Mouse (Mus musculus): ENCODE measurements around the gene Vash1. TPM values are rescaled to one million over a fixed set of nuclear protein-coding genes. Genes with fewer than 3 reads are reported as not detected.

The Vash1 gene
- total and polyA plus RNA-seq, 3 experiments = 1.1 to 2.7 (median 2.2) TPM

GRCm38 (mm10) chr12:86688917-86689316, 10.4 kb downstream of the Vash1 start:
- no peak for DNase-seq (ENCODE audit: extremely low read depth)
- dilution Hi-C loops (cut with MboI; ENCODE audit: extremely low pct_ligation_motif_present, extremely low pct_unique_long_range_greater_than_20kb, low sequenced_read_pairs) = no loop called here
- Histone ChIP-seq H3K27me3 (replicated peaks) (no peaks in the 10 kb centered on the region), H3K79me2 (replicated peaks; ENCODE audit: control insufficient read depth, extremely low read depth, insufficient read depth, poor library complexity, severe bottlenecking) (no peaks in the 10 kb centered on the region), H3K9ac (ENCODE audit: insufficient read depth, low read depth) (no peak overlapping the region), H3K27ac (ENCODE audit: insufficient read depth, low read depth) (no peak overlapping the region), H3K4me2 (ENCODE audit: insufficient read depth, low read depth, poor library complexity, severe bottlenecking) (no peak overlapping the region), H3K4me3 (replicated peaks in 1 of 3; ENCODE audit: low read depth in 2 of 3, low read length in 2 of 3, poor library complexity in 1 of 3) (no peak overlapping the region), H3K9me3 (replicated peaks; ENCODE audit: low read length) (no peaks in the 10 kb centered on the region), H3K36me3 (replicated peaks in 1 of 2; ENCODE audit: control insufficient read depth in 1 of 2, insufficient read depth in 1 of 2, low read length in 1 of 2) (peaks cover 0 to 6% of the 10 kb centered on the region in 2 experiments), H3K4me1 (ENCODE audit: control insufficient read depth in 1 of 2, insufficient read depth in 2 of 2) (peaks cover 34 to 75% of the 10 kb centered on the region in 2 experiments)
- TF ChIP-seq RCOR1 (conservative IDR thresholded peaks at IDR 0.05; ENCODE audit: low read depth, low read length) (no peak), IRF4 (IDR thresholded peaks at IDR 0.05; ENCODE audit: low read depth, low read length) (no peak), ZMIZ1 (IDR thresholded peaks at IDR 0.05; ENCODE audit: low read depth, low read length) (no peak), EP300 (IDR thresholded peaks at IDR 0.05; ENCODE audit: low read length) (no peak), SMC3 (IDR thresholded peaks at IDR 0.05; ENCODE audit: low read depth, low read length) (no peak), MXI1 (IDR thresholded peaks at IDR 0.05; ENCODE audit: low read depth, low read length) (no peak), CTCF (conservative IDR thresholded peaks at IDR 0.05 in 1 of 2, IDR thresholded peaks at IDR 0.05 in 1 of 2; ENCODE audit: low read depth in 2 of 2, low read length in 2 of 2) (no peak), JUN (IDR thresholded peaks at IDR 0.05; ENCODE audit: insufficient read depth, low read depth, low read length) (no peak), ZNF384 (IDR thresholded peaks at IDR 0.05; ENCODE audit: low read depth, low read length) (no peak), NRF1 (IDR thresholded peaks at IDR 0.05; ENCODE audit: low read depth, low read length) (no peak), BHLHE40 (IDR thresholded peaks at IDR 0.05; ENCODE audit: low read depth, low read length) (no peak)
- in situ Hi-C loops (cut with MboI; ENCODE audit: low pct_ligation_motif_present, low pct_unique_long_range_greater_than_20kb, low sequenced_read_pairs) = no loop called here

- Histone ChIP-seq H3K36me3 (replicated peaks in 1 of 2; ENCODE audit: control insufficient read depth in 1 of 2, insufficient read depth in 1 of 2, low read length in 1 of 2) (peaks cover 0 to 6% of the 10 kb centered on the region in 2 experiments), H3K9me3 (replicated peaks; ENCODE audit: low read length) (no peaks in the 10 kb centered on the region), H3K4me1 (ENCODE audit: control insufficient read depth in 1 of 2, insufficient read depth in 2 of 2) (peaks cover 41 to 82% of the 10 kb centered on the region in 2 experiments), H3K79me2 (replicated peaks; ENCODE audit: control insufficient read depth, extremely low read depth, insufficient read depth, poor library complexity, severe bottlenecking) (no peaks in the 10 kb centered on the region), H3K27me3 (replicated peaks) (no peaks in the 10 kb centered on the region), H3K9ac (ENCODE audit: insufficient read depth, low read depth) (no peak overlapping the region), H3K27ac (ENCODE audit: insufficient read depth, low read depth) (no peak overlapping the region), H3K4me2 (ENCODE audit: insufficient read depth, low read depth, poor library complexity, severe bottlenecking) (no peak overlapping the region), H3K4me3 (replicated peaks in 1 of 3; ENCODE audit: low read depth in 2 of 3, low read length in 2 of 3, poor library complexity in 1 of 3) (no peak overlapping the region)
- in situ Hi-C loops (cut with MboI; ENCODE audit: low pct_ligation_motif_present, low pct_unique_long_range_greater_than_20kb, low sequenced_read_pairs) (no loop called here), dilution Hi-C loops (cut with MboI; ENCODE audit: extremely low pct_ligation_motif_present, extremely low pct_unique_long_range_greater_than_20kb, low sequenced_read_pairs) (no loop called here)
- no peak for TF ChIP-seq NRF1 (IDR thresholded peaks at IDR 0.05; ENCODE audit: low read depth, low read length)
- no peak for TF ChIP-seq ETS1 (conservative IDR thresholded peaks at IDR 0.05; ENCODE audit: low read depth, low read length)
- TF ChIP-seq ZC3H11A (IDR thresholded peaks at IDR 0.05; ENCODE audit: low read depth, low read length) = no peak
- no peak for TF ChIP-seq PAX5 (IDR thresholded peaks at IDR 0.05; ENCODE audit: low read length)
- no peak for DNase-seq (ENCODE audit: extremely low read depth)
Observed at GRCm38 (mm10) chr12:86690700-86691485, 12.4 kb downstream of the Vash1 start.
